Mouse (Mus musculus) embryo, embryonic 11 days (tissue): ENCODE measurements around the gene Syne4.

Experiments used
- DNase-seq: peaks from one replicate; pipeline ENCODE4 v3.0.0-alpha.2; 2015

Syne4 gene

DNA sequence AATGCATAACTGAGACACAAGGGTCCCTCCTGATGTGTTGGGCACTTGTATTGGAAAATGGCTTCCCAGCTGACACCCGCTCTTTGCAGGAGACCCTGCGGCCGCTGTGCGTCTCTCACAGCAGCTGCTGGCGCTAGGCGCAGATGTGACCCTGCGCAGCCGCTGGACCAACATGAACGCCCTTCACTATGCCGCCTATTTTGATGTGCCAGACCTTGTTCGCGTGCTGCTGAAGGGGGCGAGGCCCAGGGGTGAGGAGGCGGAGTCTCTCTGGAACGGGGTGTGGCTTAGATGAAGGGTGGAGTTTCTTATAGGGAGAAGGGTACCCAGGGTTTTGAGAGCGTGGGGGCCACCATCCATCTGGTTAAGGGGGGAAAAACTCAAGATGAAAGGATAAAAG is 17.3 kb upstream of the Syne4 start:
- no peak for DNase-seq

DNA sequence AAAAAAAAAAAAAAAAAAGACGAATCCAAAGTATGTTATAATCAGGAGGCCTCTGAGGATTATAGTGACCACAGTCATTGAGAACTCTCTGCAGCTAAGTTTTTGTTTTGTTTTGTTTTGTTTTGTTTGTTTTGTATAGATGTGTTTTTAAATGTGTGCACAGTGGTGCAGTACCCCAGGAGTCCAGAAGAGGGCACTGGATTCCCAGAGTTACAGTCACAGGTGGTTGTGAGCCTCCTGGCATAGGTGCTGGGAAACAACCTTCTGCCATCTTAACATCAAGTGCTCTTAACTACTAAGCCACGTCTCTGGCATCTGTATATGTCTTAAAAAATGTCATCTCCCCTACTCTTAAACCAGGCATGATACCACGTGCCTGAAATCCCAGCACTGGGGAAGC is 13.7 kb upstream of the Syne4 start:
- DNase-seq: peak; percentile 28

DNA sequence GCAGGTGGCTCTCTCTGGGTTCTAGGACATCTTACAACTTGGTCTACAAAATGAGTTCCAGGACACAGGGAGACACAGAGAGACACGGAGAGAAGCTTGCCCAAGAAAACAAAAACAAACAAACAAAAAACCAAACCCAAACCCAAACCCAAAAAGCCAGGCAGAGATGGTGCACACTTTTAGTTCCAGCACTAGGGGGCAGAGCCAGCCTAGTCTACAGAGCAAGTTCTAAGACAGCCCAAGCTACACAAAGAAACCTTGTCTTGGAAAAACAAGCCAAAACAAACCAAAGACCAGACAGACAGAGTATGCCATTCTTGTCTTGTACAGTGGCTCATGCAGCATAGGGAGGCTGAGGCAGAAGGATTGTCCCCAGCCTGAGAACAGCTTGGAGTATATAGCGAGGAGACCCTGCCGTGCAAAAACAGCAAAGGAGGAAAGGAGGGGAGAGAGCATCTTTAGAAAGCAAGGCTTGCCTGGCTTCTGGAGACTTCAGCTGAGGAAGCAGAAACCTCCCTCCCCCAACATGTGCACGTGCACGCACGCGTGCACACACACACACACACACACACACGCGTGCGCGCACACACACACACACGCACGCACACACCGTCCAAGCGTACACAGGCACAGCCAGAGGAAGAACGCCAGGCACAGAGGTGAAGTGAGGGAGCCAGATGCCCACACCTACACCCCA is 8.4 kb upstream of the Syne4 start:
- DNase-seq: peak; percentile 23

DNA sequence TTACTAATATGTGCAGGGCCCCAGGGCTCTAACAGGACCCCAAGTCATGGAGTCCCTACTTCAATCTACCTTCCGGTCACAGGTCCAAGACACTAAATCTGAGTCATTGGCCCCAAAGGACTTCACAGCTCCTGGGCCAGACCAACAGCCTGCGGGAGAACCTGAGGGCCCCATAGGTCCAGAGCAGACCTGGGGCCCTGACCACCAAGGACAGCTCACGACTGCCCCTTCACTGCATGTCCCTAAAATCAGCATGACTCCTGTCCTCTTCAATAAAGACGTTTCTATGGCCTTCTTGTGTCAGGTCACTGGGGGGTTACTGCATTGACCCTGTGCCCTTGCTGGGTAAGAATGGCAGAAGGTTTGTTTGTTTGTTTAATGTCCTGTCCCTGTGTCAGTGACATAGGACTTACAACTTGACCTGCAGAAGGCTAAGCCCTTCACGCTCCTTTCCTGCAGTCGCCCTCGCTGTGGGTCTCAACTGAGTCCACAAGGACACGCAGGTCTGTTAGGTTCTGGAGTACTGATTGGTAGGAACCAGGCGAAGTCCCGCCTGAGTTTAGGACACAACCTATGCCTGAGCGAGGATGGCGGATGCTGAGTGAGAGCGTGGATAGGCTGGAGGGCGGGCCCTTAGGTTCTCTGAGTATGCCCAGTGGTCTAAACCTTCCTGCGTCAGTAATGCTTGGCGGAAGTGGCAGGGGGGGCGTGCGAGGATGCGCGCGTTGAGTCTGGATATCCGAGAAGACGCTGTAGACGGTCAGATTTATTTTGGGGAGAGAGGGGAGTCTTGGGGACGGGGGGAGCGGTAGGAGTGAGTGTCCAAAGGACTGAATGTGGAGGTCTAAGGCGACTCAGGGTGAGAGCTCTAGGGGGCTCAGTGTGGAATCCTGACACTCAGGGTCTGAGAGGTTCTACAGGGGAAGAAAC is 6.3 kb upstream of the Syne4 start, which contains the start of gene Alkbh6:
Alkbh6 (plus strand) TSS at position 642 of the 930 bp plus-strand sequence.
- peak; percentile 96 for DNase-seq

GRCm38 (mm10) chr7:30309395-30310129 is 5.0 kb upstream of the Syne4 start:
- DNase-seq: no peak

- no peak for DNase-seq
Observed at GRCm38 (mm10) chr7:30310136-30310535, 4.5 kb upstream of the Syne4 start.

DNA sequence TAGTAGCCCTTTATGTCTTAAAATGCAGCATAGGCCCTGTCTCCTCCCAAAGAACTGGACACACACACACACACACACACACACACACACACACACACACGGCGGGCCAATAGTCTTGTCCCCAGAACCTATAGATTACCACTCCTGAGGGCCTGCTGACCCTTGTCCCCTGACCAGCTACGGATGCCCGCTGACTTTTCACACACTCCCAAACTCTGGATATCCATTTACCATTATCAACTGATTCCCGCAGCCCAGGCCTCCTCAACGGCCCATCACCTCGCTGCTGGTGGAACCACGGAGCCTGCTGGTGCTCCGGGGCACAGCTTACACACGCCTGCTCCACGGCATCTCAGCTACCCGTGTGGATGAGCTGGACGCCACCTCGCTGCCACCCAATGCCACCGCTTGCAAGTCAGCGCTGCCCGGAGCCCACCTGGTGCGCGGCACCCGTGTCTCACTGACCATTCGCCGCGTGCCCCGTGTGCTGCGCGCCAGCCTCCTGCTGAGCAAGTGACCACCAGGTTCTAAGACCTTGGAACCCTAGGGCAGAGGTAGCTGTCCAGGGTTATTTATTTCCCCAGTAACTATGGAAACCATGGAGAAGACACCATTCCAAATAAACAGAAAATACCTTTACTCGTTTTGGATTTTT is 814 bp upstream of the Syne4 start:
- DNase-seq: no peak

- no peak for DNase-seq
Observed at GRCm38 (mm10) chr7:30315559-30316529, 1.2 kb downstream of the Syne4 start.

- DNase-seq: no peak
Observed at GRCm38 (mm10) chr7:30318142-30318541, 3.5 kb downstream of the Syne4 start.

GRCm38 (mm10) chr7:30320946-30321345 is 6.3 kb downstream of the Syne4 start:
- no peak for DNase-seq

- DNase-seq: peak; percentile 75
Observed at GRCm38 (mm10) chr7:30321539-30322284, 7.1 kb downstream of the Syne4 start, which contains the start of gene E130208F15Rik. Gene E130208F15Rik (plus strand): TSS chr7:30321740.

DNA sequence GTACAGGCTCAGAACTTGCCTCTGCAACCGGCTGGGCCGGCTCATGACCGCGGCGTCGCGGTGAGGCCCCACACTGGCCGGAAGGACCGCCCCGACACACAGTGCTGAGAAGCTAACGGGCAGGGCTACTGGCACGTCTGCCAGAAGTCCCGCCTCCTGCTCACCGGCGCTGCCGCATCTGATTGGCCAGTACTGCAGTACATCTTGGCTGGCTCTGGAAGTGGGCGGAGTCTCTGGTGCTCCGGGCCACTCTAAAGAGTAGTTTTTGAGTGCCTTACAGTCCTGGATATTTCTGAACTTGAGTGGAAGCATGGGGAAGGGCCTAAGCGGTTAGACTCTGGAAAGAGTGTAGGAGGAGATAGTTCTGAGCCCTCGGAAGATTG is 7.7 kb downstream of the Syne4 start:
- DNase-seq: peak; percentile 98

GRCm38 (mm10) chr7:30322865-30323264 is 8.3 kb downstream of the Syne4 start:
- no peak for DNase-seq

- no peak for DNase-seq
Observed at GRCm38 (mm10) chr7:30323795-30324194, 9.2 kb downstream of the Syne4 start, which contains the start of gene Sdhaf1. Gene Sdhaf1 (minus strand): TSS chr7:30323895.

- no peak for DNase-seq
Observed at GRCm38 (mm10) chr7:30324300-30324944, 9.8 kb downstream of the Syne4 start.

DNA sequence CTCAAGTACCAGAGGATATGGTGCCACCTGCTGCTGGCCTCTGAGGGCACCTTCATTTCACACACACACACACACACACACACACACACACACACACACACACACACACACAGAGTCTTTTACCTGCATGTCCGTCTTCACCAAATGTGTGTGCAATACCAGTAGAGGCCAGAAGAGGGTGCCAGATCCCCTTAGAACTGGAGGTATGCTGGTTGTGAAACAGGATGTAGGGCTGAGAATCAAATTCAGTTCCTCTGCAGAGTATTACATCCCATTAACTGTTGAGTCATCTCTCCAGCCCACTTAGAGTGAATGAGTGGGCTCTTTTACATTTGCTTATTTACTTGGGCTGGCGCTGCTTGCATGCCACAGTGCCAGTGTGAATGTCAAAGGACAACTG is 10.8 kb downstream of the Syne4 start:
- peak; percentile 37 for DNase-seq

- DNase-seq: no peak
Observed at GRCm38 (mm10) chr7:30326427-30326826, 11.8 kb downstream of the Syne4 start.

GRCm38 (mm10) chr7:30327140-30327539 is 12.5 kb downstream of the Syne4 start:
- no peak for DNase-seq

- DNase-seq: no peak
Observed at GRCm38 (mm10) chr7:30328379-30328778, 13.8 kb downstream of the Syne4 start.

DNA sequence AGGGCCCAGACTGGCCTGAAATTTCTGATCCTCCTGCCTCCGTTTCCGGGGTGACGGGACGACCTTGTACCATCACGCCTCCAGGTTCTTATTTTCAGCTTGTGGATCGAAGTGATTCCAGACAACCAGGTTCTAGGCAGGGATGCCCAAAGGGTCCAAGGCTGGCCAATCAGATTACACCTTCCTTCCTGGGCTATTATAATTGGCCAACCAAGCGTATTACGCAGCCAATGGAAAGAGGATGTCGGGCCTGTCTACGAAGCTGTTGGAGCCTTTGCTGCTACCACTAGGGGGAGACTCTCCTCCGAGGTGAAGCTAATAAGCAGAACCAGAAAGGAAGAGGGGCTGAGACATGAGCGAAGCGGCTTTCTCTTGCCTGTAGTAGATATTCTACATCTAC is 17.3 kb downstream of the Syne4 start:
- peak; percentile 94 for DNase-seq
